8 mouse cellular contexts compared by ENCODE assay signal in the genomic region with DNA sequence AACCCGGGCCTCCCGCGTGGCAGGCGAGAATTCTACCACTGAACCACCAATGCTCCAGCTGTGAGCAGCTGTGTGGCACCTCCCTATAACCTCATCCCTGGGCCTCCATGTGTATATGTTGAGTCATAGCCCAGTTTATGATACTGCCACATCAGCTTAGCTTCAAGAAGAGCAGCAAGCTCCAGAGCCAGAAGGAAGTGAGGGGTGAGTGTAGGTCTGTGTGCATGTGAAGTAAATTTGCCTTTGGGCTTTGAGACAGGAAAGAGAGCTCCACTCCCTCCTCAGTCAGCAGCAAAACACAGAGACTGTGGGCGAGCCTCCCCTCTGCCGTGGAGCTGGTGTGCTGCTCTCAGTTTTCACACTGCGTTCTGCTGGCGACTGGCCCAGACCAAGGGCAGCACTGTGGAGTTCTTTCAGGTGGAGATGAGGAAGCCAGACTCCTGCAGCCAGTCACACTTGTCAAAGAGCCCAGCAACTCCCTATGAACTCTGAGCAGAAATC. TPM values are rescaled to one million over a fixed set of nuclear protein-coding genes. Genes with fewer than 3 reads are reported as not detected.
DNase-seq lines count a peak whose midpoint lies in the region; ATAC-seq and TF ChIP-seq lines count a peak whose summit lies in the region.

No protein-coding gene starts in this region.

- H3K27ac ChIP-seq in kidney, embryonic 15.5 days = peak overlapping the region; percentile 41
- peak overlapping the region; percentile 35; the same call in 1 of the 2 replicates for H3K27ac ChIP-seq in lung, postnatal 0 days (ENCODE audit: low read length)

- no peak overlapping the region for H3K9ac ChIP-seq in kidney, embryonic 15.5 days
- no peak overlapping the region for H3K9ac ChIP-seq in lung, postnatal 0 days (replicated peaks; ENCODE audit: low read depth)

- H3K4me1 ChIP-seq in kidney, embryonic 15.5 days = peaks cover 14% of the 10 kb centered on the region; the same call in 1 of the 2 replicates
- no peaks in the 10 kb centered on the region for H3K4me1 ChIP-seq in lung, postnatal 0 days (ENCODE audit: insufficient read depth, low read depth, low read length)

- H3K4me2 ChIP-seq in kidney, embryonic 15.5 days = no peak overlapping the region
- H3K4me2 ChIP-seq in lung, postnatal 0 days (replicated peaks; ENCODE audit: low read depth, low read length) = no peak overlapping the region

- no peak for TF ChIP-seq CTCF in lung, postnatal 0 days (IDR thresholded peaks at IDR 0.05)

- H3K9me3 ChIP-seq in kidney, embryonic 15.5 days (replicated peaks) = no peaks in the 10 kb centered on the region
- no peaks in the 10 kb centered on the region for H3K9me3 ChIP-seq in lung, postnatal 0 days (ENCODE audit: low read length)

- no peak overlapping the region for H3K4me3 ChIP-seq in kidney, embryonic 15.5 days (replicated peaks)
- H3K4me3 ChIP-seq in lung, postnatal 0 days (ENCODE audit: low read depth, low read length) = no peak overlapping the region

- H3K27me3 ChIP-seq in kidney, embryonic 15.5 days = no peaks in the 10 kb centered on the region
- H3K27me3 ChIP-seq in lung, postnatal 0 days (replicated peaks; ENCODE audit: insufficient read depth, low read length) = no peaks in the 10 kb centered on the region

- H3K36me3 ChIP-seq in kidney, embryonic 15.5 days = peaks cover 38% of the 10 kb centered on the region
- 0 out of 2 replicates have a peak, but pooled peaks cover 7% of the 10 kb centered on the region for H3K36me3 ChIP-seq in lung, postnatal 0 days (ENCODE audit: insufficient read depth, low read length)

- 75% methylated on average over 8 of the region's 8 CpGs for WGBS in kidney, embryonic 15.5 days
- WGBS in lung, postnatal 0 days = 46% methylated on average over 8 of the region's 8 CpGs

- TF ChIP-seq EP300 in lung, postnatal 0 days (IDR thresholded peaks at IDR 0.05) = no peak

- ATAC-seq in kidney, embryonic 15.5 days (replicated peaks; ENCODE audit: low FRiP score) = 0 out of 2 replicates have a peak, but pooled peaks have one; percentile 37
- ATAC-seq in lung, postnatal 0 days = peak; percentile 82

- peak; percentile 48 for DNase-seq in layer of hippocampus, adult 11-12 months (ENCODE audit: low spot score)
- no peak for DNase-seq in layer of hippocampus, adult 18-20 months (ENCODE audit: low spot score in 2 of 2)
- peak; percentile 50 for DNase-seq in adrenal gland, postnatal 25 days
- DNase-seq in gastrocnemius, postnatal 10 days = peak; percentile 75
- peak; percentile 77 for DNase-seq in lung, postnatal 0 days (ENCODE audit: low spot score)
- DNase-seq in testis, postnatal 14 days (ENCODE audit: low spot score) = peak; percentile 65
- no peak for DNase-seq in embryo, embryonic 11 days

RNA-seq across cellular contexts. Expression of gene Vac14, which starts 12.2 kb away (rescaled TPM):
- 10 to 100 TPM; 24.4 to 26.1 TPM for total RNA-seq in layer of hippocampus, adult 18-20 months (2021)
- 34.3 and 35.4 TPM in 2 replicates for total RNA-seq in adrenal gland, postnatal 25 days (2021)
- total RNA-seq in gastrocnemius, postnatal 10 days (2021) = 10 to 100 TPM; 16.1 to 18.7 TPM
- polyA plus RNA-seq in kidney, embryonic 15.5 days (2015; fragmentation: Nextera tagmentation; extraction: Ambion mirVana) = 22.2 and 23.3 TPM in 2 replicates
- polyA plus RNA-seq in lung, postnatal 0 days (2015; fragmentation: Nextera tagmentation; extraction: Ambion mirVana) = 10.0 and 11.1 TPM in 2 replicates

Comparison
In these comparisons a context has a peak if more than half of its experiments do, and no peak if none do; other contexts are left out.
1. DNase-seq: peak in layer of hippocampus, adult 11-12 months (single experiment), adrenal gland, postnatal 25 days (single experiment), gastrocnemius, postnatal 10 days (single experiment), lung, postnatal 0 days (single experiment) and testis, postnatal 14 days (single experiment); none in layer of hippocampus, adult 18-20 months (0 of 2) and embryo, embryonic 11 days (single experiment).